Mouse (Mus musculus) stomach, embryonic 14.5 days (tissue): ENCODE data around the gene Fasn. TPM values are rescaled to one million over a fixed set of nuclear protein-coding genes. Genes with fewer than 3 reads are reported as not detected.
"Not testable (repeated sequence)": the region's sequence is repeated elsewhere in the genome, so short reads cannot be mapped to it uniquely, and the experiment has no call there.

Experiments used
- ATAC-seq: fragments of 200-750 bp; cut with Nextera tagmentation; 2 replicates; pipeline ENCODE4 v1.8.0; 2017; ENCODE audit warnings: low read depth, moderate TSS enrichment; ENCODE audit not compliant: insufficient number of reproducible peaks, insufficient read depth, low FRiP score
- H3K27ac ChIP-seq: fragments of 300-500 bp; sonication (generic); 2 replicates; pipeline ENCODE4 v1.5.1; 2014; ENCODE audit warnings: mild to moderate bottlenecking, low read length, moderate library complexity, mixed read lengths
- H3K27me3 ChIP-seq: fragments of 300-500 bp; sonication (generic); 2 replicates; pipeline ENCODE4 v1.6.1; 2014; ENCODE audit warnings: low read length, control low read depth, mixed read lengths; ENCODE audit not compliant: control insufficient read depth, insufficient read depth
- H3K36me3 ChIP-seq: fragments of 300-500 bp; sonication (generic); 2 replicates; pipeline ENCODE4 v1.6.1; 2014; ENCODE audit warnings: mild to moderate bottlenecking, control low read depth, low read length, moderate library complexity, mixed read lengths; ENCODE audit not compliant: control insufficient read depth, insufficient read depth
- H3K4me1 ChIP-seq: fragments of 300-500 bp; sonication (generic); 2 replicates; pipeline ENCODE4 v1.6.1; 2014; ENCODE audit warnings: low read length, control low read depth, mixed read lengths; ENCODE audit not compliant: control insufficient read depth, insufficient read depth
- H3K4me2 ChIP-seq: fragments of 300-500 bp; sonication (generic); replicated peaks from 2 replicates; pipeline ENCODE4 v1.6.1; 2014; ENCODE audit warnings: low read depth, low read length, control low read depth
- H3K4me3 ChIP-seq: fragments of 300-500 bp; sonication (generic); 2 replicates; pipeline ENCODE4 v1.5.1; 2014; ENCODE audit warnings: low read depth, low read length, control low read depth
- H3K9ac ChIP-seq: fragments of 300-500 bp; sonication (generic); replicated peaks from 2 replicates; pipeline ENCODE4 v1.6.1; 2014; ENCODE audit warnings: low read depth, mild to moderate bottlenecking, control low read depth, low read length, moderate library complexity, mixed read lengths
- H3K9me3 ChIP-seq: fragments of 300-500 bp; sonication (generic); 2 replicates; pipeline ENCODE4 v1.6.1; 2016; ENCODE audit warnings: low read depth, low read length, control low read depth; ENCODE audit not compliant: control insufficient read depth
- WGBS: fragments of 180-500 bp; shearing (Covaris S2); extraction: QIAGEN DNeasy Blood & Tissue Kit; methylation state at CpG from one replicate; pipeline ENCODE4 v1.1.7; 2014; 5-methylcytosine and 5-hydroxymethylcytosine counted together
- polyA plus RNA-seq: library from polyadenylated mRNA; unstranded; fragments of >200 nt; fragmentation: Nextera tagmentation; extraction: Ambion mirVana; gene quantifications from 2 replicates; pipeline ENCODE4 v1.2.1, GENCODE M21; 2014

Fasn gene
- polyA plus RNA-seq, 1 experiment from 2014 or later = 70.9 TPM

GRCm38 (mm10) chr11:120767023-120767422, 57.3 kb downstream of the Fasn start:
- not testable (repeated sequence) for H3K4me1 ChIP-seq, H3K4me3 ChIP-seq, H3K9ac ChIP-seq, H3K27ac ChIP-seq, H3K9me3 ChIP-seq, H3K36me3 ChIP-seq, ATAC-seq, H3K27me3 ChIP-seq, H3K4me2 ChIP-seq
- WGBS = 68% methylated on average over 3 of the region's 7 CpGs

- not testable (repeated sequence) for H3K4me1 ChIP-seq, H3K4me2 ChIP-seq, H3K36me3 ChIP-seq, H3K4me3 ChIP-seq, H3K9ac ChIP-seq, H3K27ac ChIP-seq, H3K27me3 ChIP-seq, H3K9me3 ChIP-seq
- WGBS = 9% methylated on average over 5 of the region's 23 CpGs
- peak; percentile 46; the same call in 1 of the 2 replicates for ATAC-seq
Observed at GRCm38 (mm10) chr11:120763121-120763999, 61.0 kb downstream of the Fasn start.

- not testable (repeated sequence) for H3K27ac ChIP-seq, H3K9ac ChIP-seq, H3K27me3 ChIP-seq, H3K4me1 ChIP-seq, ATAC-seq, H3K4me2 ChIP-seq, H3K4me3 ChIP-seq, H3K36me3 ChIP-seq
- peaks cover 12% of the 10 kb centered on the region for H3K9me3 ChIP-seq
- WGBS = 20% methylated on average over 13 of the region's 14 CpGs
Observed at GRCm38 (mm10) chr11:120762672-120763041, 61.7 kb downstream of the Fasn start, which contains the start of gene Hmga1b. TSS of gene Hmga1b (plus strand) at chr11:120762794.

GRCm38 (mm10) chr11:120761811-120762671, 62.3 kb downstream of the Fasn start:
- no peaks in the 10 kb centered on the region for H3K27me3 ChIP-seq
- WGBS = 60% methylated on average over 14 of the region's 14 CpGs
- H3K36me3 ChIP-seq = no peaks in the 10 kb centered on the region
- no peak overlapping the region for H3K27ac ChIP-seq
- no peak overlapping the region for H3K9ac ChIP-seq
- H3K9me3 ChIP-seq = peaks cover 13% of the 10 kb centered on the region
- no peaks in the 10 kb centered on the region for H3K4me1 ChIP-seq
- no peak overlapping the region for H3K4me3 ChIP-seq
- 0 out of 2 replicates have a peak, but pooled peaks have one; percentile 44 for ATAC-seq
- no peak overlapping the region for H3K4me2 ChIP-seq

- 83% methylated on average over 9 of the region's 9 CpGs for WGBS
- no peaks in the 10 kb centered on the region for H3K36me3 ChIP-seq
- no peaks in the 10 kb centered on the region for H3K27me3 ChIP-seq
- no peaks in the 10 kb centered on the region for H3K4me1 ChIP-seq
- no peak overlapping the region for H3K27ac ChIP-seq
- no peak for ATAC-seq
- H3K9me3 ChIP-seq = peaks cover 13% of the 10 kb centered on the region
- no peak overlapping the region for H3K4me3 ChIP-seq
- no peak overlapping the region for H3K9ac ChIP-seq
- H3K4me2 ChIP-seq = no peak overlapping the region
Observed at GRCm38 (mm10) chr11:120760236-120760635, 64.1 kb downstream of the Fasn start.

Other genes starting within 250 kb of the Fasn start
- 575 and 578 TPM in 2 replicates for gene Arhgdia, start 242.9 kb downstream of the Fasn start, polyA plus RNA-seq
- 314 and 411 TPM in 2 replicates for gene Alyref, start 226.2 kb downstream of the Fasn start, polyA plus RNA-seq
- 234 and 267 TPM in 2 replicates for gene Anapc11, start 226.1 kb downstream of the Fasn start, polyA plus RNA-seq
- 13.0 and 13.7 TPM in 2 replicates for gene Npb, start 216.1 kb downstream of the Fasn start, polyA plus RNA-seq
- 119 and 135 TPM in 2 replicates for gene Pcyt2, start 206.6 kb downstream of the Fasn start, polyA plus RNA-seq
- gene Sirt7, start 199.3 kb downstream of the Fasn start, polyA plus RNA-seq = 31.1 and 36.1 TPM in 2 replicates
- gene Mafg, start 190.9 kb downstream of the Fasn start, polyA plus RNA-seq = 21.2 and 25.0 TPM in 2 replicates
- 28.1 and 28.6 TPM in 2 replicates for gene Pycr1, start 180.8 kb downstream of the Fasn start, polyA plus RNA-seq
- not detected in 2 replicates for gene Myadml2, start 176.4 kb downstream of the Fasn start, polyA plus RNA-seq
- gene Notum, start 163.4 kb downstream of the Fasn start, polyA plus RNA-seq = 14.0 and 14.2 TPM in 2 replicates
- 115 and 116 TPM in 2 replicates for gene Aspscr1, start 151.6 kb downstream of the Fasn start, polyA plus RNA-seq
- 152 and 165 TPM in 2 replicates for gene Cenpx, start 110.8 kb downstream of the Fasn start, polyA plus RNA-seq
- gene Lrrc45, start 110.6 kb downstream of the Fasn start, polyA plus RNA-seq = 48.6 and 55.2 TPM in 2 replicates
- gene Rac3, start 103.1 kb downstream of the Fasn start, polyA plus RNA-seq = 11.1 and 11.7 TPM in 2 replicates
- gene Dcxr, start 97.3 kb downstream of the Fasn start, polyA plus RNA-seq = 33.2 TPM in 2 replicates
- gene Cbr2, start 92.4 kb downstream of the Fasn start, polyA plus RNA-seq = 36.9 and 46.6 TPM in 2 replicates
- 3.6 and 5.4 TPM in 2 replicates for gene Hmga1b, start 61.8 kb downstream of the Fasn start, polyA plus RNA-seq
- 27.8 and 29.5 TPM in 2 replicates for gene Rfng, start 40.3 kb downstream of the Fasn start, polyA plus RNA-seq
- 218 and 224 TPM in 2 replicates for gene Gps1, start 40.3 kb downstream of the Fasn start, polyA plus RNA-seq
- gene Dus1l, start 28.1 kb downstream of the Fasn start, polyA plus RNA-seq = 59.7 and 66.9 TPM in 2 replicates
- 5.6 and 6.5 TPM in 2 replicates for gene Ccdc57, start 108.3 kb upstream of the Fasn start, polyA plus RNA-seq
- gene Slc16a3, start 123.9 kb upstream of the Fasn start, polyA plus RNA-seq = 24.1 and 32.9 TPM in 2 replicates
- 70.4 and 70.6 TPM in 2 replicates for gene Csnk1d, start 166.8 kb upstream of the Fasn start, polyA plus RNA-seq
- gene Cd7, start 214.9 kb upstream of the Fasn start, polyA plus RNA-seq = 1.5 and 2.1 TPM in 2 replicates
- 0.32 and 1.1 TPM in 2 replicates for gene Sectm1b, start 239.0 kb upstream of the Fasn start, polyA plus RNA-seq